Mouse (Mus musculus) liver, embryonic 16.5 days (tissue): ENCODE measurements around the gene Ssr1. TPM values are rescaled to one million over a fixed set of nuclear protein-coding genes. Genes with fewer than 3 reads are reported as not detected.

ENCODE experiments used
- ATAC-seq: fragments of 200-750 bp; cut with Nextera tagmentation; 2 replicates; pipeline ENCODE4 v1.8.0; 2017; ENCODE audit warnings: low read depth, mild to moderate bottlenecking, moderate number of reproducible peaks, moderate library complexity
- H3K27ac ChIP-seq: fragments of 300-500 bp; sonication (generic); 2 replicates; pipeline ENCODE4 v1.5.1; 2014; ENCODE audit warnings: mild to moderate bottlenecking, low read length
- H3K27me3 ChIP-seq: fragments of 300-500 bp; sonication (generic); 2 replicates; pipeline ENCODE4 v1.6.1; 2014; ENCODE audit warnings: low read depth, low read length, mixed read lengths; ENCODE audit not compliant: control insufficient read depth, insufficient read depth
- H3K36me3 ChIP-seq: fragments of 300-500 bp; sonication (generic); 2 replicates; pipeline ENCODE4 v1.6.1; 2014; ENCODE audit warnings: mild to moderate bottlenecking; ENCODE audit not compliant: control insufficient read depth, insufficient read depth
- H3K4me1 ChIP-seq: fragments of 300-500 bp; sonication (generic); 2 replicates; pipeline ENCODE4 v1.6.1; 2014; ENCODE audit warnings: low read depth, low read length, mixed read lengths; ENCODE audit not compliant: control insufficient read depth
- H3K4me2 ChIP-seq: fragments of 300-500 bp; sonication (generic); 2 replicates; pipeline ENCODE4 v1.6.1; 2014; ENCODE audit warnings: low read depth, low read length, mixed read lengths
- H3K4me3 ChIP-seq: fragments of 300-500 bp; sonication (generic); 2 replicates; pipeline ENCODE4 v1.5.1; 2014; ENCODE audit warnings: low read depth, mild to moderate bottlenecking, low read length
- H3K9ac ChIP-seq: fragments of 300-500 bp; sonication (generic); 2 replicates; pipeline ENCODE4 v1.6.1; 2014; ENCODE audit warnings: low read depth, low read length
- H3K9me3 ChIP-seq: fragments of 300-500 bp; sonication (generic); replicated peaks from 2 replicates; pipeline ENCODE4 v1.6.1; 2016; ENCODE audit warnings: low read length; ENCODE audit not compliant: control insufficient read depth
- WGBS: fragments of 180-500 bp; shearing (Covaris S2); extraction: QIAGEN DNeasy Blood & Tissue Kit; methylation state at CpG from one replicate; pipeline ENCODE4 v1.1.7; 2014; ENCODE audit not compliant: insufficient replicate concordance; 5-methylcytosine and 5-hydroxymethylcytosine counted together
- polyA plus RNA-seq: library from polyadenylated mRNA; unstranded; fragments of >200 nt; fragmentation: Nextera tagmentation; extraction: Ambion mirVana; gene quantifications from 2 replicates; pipeline ENCODE4 v1.2.1, GENCODE M21; 2015

The Ssr1 gene
- polyA plus RNA-seq, 1 experiment from 2014 or later, result 69.3 TPM

DNA sequence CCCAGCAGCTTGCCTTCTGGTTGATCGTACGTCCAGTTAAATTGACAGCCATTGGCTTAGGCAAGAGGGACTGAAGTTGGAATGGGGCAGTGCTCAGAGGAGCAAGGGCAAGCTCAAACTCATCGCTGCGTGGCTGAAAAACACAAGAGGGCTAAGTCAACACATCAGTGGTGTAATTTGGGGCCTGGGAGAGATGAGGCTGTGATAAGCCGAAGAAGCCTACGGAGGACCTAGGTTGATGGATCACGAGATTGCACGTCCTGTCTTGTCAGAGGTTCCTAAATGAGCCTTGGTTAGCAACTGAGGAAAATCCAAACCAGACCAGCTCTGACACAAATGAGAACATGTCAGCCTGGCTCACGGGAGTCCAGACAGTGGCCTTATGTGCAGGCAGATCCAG is 31.5 kb downstream of the Ssr1 start:
- Histone ChIP-seq H3K4me1 (peaks cover 41% of the 10 kb centered on the region), H3K4me2 (no peak overlapping the region), H3K27me3 (no peaks in the 10 kb centered on the region), H3K9ac (no peak overlapping the region), H3K36me3 (no peaks in the 10 kb centered on the region), H3K9me3 (no peaks in the 10 kb centered on the region), H3K4me3 (no peak overlapping the region), H3K27ac (no peak overlapping the region)
- no peak for ATAC-seq
- 76% methylated on average over 9 of the region's 9 CpGs for WGBS

DNA sequence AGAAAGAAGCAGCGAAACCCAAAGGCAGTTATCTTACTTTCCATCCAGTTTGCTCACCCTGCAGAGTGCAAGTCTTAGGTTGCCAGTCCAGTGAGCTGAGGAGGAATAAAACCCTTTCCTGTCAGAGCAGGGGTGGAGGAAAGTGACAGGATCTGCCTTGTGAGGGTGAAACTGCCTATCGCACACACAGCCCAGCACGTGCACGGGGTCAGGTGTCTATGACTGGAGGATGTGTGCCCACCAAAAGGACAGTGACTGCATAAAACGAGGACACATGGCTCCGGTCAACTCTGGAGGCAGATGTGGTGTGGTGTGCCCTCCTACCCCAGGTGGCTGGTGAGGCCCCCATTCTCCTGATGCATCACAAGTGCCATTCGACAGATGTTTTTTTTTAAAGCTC is 34.1 kb downstream of the Ssr1 start:
- no peaks in the 10 kb centered on the region for H3K36me3 ChIP-seq
- H3K4me1 ChIP-seq, result peaks cover 21% of the 10 kb centered on the region
- ATAC-seq, result no peak
- H3K4me3 ChIP-seq, result no peak overlapping the region
- no peaks in the 10 kb centered on the region for H3K27me3 ChIP-seq
- no peaks in the 10 kb centered on the region for H3K9me3 ChIP-seq
- H3K4me2 ChIP-seq, result no peak overlapping the region
- H3K27ac ChIP-seq, result no peak overlapping the region
- 76% methylated on average over 7 of the region's 7 CpGs for WGBS
- H3K9ac ChIP-seq, result no peak overlapping the region

DNA sequence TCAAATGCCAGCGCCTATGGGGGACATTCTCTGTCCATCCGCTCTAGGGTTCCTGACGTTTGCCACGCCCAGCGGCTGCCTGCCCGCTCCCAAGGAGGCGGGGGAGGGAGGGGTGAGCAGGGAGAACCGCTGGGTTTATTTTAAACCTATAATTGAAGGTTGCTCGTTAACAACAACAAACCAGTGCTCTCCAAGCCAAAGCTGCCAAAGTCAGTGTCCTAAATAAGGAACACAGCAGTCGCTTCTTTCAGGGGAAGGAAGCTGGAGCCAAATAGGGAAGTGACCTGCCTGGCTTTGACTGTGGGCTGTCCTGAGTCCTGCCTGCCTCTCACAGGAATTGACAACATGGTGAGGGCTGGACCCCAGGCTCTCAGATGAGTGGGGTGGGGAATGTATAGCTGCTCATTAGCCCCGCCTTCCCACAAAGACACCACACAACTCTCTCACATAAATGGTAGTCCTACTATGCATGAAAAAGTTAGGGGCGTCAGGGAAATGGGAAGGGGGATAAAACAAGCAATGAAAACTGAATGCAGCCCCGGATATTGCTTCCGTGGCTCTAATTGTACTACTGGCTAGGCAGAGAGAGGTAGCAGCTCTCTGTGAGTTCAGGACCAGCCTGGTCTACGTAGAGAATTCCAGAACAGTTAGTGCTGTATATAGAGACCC is 34.6 kb downstream of the Ssr1 start:
- no peak overlapping the region for H3K4me2 ChIP-seq
- ATAC-seq, result no peak
- H3K36me3 ChIP-seq, result no peaks in the 10 kb centered on the region
- 59% methylated on average over 15 of the region's 15 CpGs for WGBS
- peak overlapping the region; percentile 49 for H3K27ac ChIP-seq
- H3K9me3 ChIP-seq, result no peaks in the 10 kb centered on the region
- H3K4me1 ChIP-seq, result peaks cover 16% of the 10 kb centered on the region
- no peaks in the 10 kb centered on the region for H3K27me3 ChIP-seq
- H3K9ac ChIP-seq, result no peak overlapping the region
- H3K4me3 ChIP-seq, result no peak overlapping the region

DNA sequence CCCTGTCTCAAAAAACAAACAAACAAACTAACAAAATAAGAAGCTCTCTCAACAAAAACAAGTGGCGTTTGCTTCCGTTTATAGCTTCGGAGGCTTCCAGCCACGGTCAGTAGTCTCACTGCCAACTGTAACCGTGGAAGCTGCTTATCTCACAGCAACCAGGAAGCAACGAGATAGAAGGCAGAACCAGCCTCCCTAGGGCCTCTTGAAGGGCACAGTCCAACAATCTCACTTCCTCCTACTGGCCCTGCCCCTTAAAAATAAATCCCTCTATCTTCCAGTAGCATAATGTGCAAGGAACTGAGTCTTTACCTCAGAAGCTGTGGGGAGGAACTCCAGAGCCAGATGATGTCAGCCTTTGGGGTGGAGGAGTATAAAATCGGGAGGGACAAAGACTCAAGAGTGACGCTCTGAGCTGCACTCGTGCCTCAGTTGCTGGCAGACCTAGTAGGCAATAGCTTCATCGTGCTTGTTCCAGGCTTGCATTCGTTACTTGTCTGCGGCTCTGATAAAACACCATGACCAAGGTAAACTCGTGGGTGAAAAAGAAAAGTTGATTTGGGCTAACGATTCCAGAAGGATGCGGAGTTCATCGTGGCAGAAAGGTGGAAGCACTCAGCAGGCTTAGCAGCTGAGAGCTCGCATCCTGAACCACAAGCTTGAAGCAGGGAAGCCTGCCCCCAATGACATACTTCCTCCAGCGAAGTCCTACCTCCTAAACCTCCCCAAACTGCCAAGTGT is 35.3 kb downstream of the Ssr1 start:
- no peak overlapping the region for H3K4me3 ChIP-seq
- peak; percentile 66 for ATAC-seq
- no peaks in the 10 kb centered on the region for H3K9me3 ChIP-seq
- peaks cover 9% of the 10 kb centered on the region for H3K4me1 ChIP-seq
- no peak overlapping the region for H3K9ac ChIP-seq
- no peak overlapping the region for H3K4me2 ChIP-seq
- peak overlapping the region; percentile 49 for H3K27ac ChIP-seq
- WGBS, result 52% methylated on average over 18 of the region's 18 CpGs
- no peaks in the 10 kb centered on the region for H3K36me3 ChIP-seq
- no peaks in the 10 kb centered on the region for H3K27me3 ChIP-seq

DNA sequence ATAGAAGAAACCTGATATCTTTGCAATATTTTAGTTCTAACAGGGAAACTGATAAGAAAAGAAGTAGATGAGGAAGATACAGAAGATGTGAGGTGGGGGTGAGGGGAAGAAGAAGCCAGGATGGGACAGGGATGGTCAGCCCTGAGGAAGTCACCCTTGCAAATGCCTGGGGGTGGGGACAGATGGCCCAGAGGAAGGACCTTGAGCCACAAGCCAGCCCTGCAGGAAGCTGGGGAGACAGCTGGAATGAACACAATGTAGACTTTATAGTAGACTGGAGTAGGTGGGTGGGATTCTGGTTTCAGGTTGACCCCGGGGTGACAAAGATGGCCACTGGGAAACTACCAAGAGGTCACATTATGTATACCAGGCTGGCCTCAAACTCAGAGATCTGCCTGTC is 39.7 kb downstream of the Ssr1 start:
- no peaks in the 10 kb centered on the region for H3K27me3 ChIP-seq
- no peak overlapping the region for H3K4me2 ChIP-seq
- H3K36me3 ChIP-seq, result peaks cover 5% of the 10 kb centered on the region; the same call in 1 of the 2 replicates
- no peak overlapping the region for H3K4me3 ChIP-seq
- no peak for ATAC-seq
- no peaks in the 10 kb centered on the region for H3K9me3 ChIP-seq
- H3K4me1 ChIP-seq, result peaks cover 8% of the 10 kb centered on the region
- 28% methylated on average over 1 of the region's 1 CpGs for WGBS
- no peak overlapping the region for H3K27ac ChIP-seq
- H3K9ac ChIP-seq, result no peak overlapping the region

DNA sequence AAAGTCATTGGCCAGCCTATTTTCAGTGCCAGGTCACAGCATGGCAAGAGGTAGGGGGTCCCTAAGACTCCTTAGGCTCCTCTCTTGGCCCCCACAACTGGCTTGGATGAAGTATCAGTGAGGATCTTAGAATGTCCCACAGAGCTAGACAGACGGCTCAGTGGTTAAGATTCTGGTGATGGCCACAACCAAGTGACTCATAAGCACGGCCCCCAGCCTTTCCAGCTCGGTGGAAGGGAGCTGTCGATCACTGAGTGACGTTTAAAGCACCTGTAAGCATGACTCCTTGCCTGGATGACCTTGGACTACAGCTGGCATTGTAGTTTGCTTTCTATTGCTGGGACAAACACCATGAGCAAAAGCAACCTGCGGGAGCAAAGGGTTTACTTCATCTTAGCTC is 41.0 kb downstream of the Ssr1 start:
- no peaks in the 10 kb centered on the region for H3K9me3 ChIP-seq
- 66% methylated on average over 6 of the region's 6 CpGs for WGBS
- no peak overlapping the region for H3K27ac ChIP-seq
- no peak overlapping the region for H3K9ac ChIP-seq
- no peaks in the 10 kb centered on the region for H3K27me3 ChIP-seq
- peaks cover 12% of the 10 kb centered on the region; the same call in 1 of the 2 replicates for H3K36me3 ChIP-seq
- H3K4me3 ChIP-seq, result no peak overlapping the region
- H3K4me1 ChIP-seq, result no peaks in the 10 kb centered on the region; the same call in 1 of the 2 replicates
- no peak for ATAC-seq
- H3K4me2 ChIP-seq, result no peak overlapping the region

DNA sequence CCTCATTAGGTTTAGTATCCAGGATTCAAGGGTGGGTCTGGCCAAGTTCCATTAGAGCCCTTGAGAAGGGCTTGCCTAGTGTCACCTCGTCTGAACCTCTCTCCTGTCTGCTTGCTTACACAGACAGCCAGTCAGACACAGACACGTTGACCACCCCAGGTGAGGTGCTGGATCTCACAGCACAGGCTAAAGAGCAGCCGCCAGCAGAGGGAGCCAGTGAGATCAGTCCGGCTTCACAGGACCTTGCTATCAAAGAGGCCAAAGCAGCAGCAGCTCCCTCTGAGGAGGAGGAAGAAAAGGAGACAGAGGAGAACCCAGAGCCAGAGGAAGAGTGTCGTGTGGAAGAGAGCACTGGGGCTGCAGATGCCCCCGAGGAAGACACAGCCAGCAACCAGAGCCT is 47.3 kb downstream of the Ssr1 start:
- 27% methylated on average over 6 of the region's 6 CpGs for WGBS
- H3K4me2 ChIP-seq, result no peak overlapping the region
- peaks cover 5% of the 10 kb centered on the region for H3K4me1 ChIP-seq
- H3K9me3 ChIP-seq, result no peaks in the 10 kb centered on the region
- ATAC-seq, result peak; percentile 20; the same call in 1 of the 2 replicates
- H3K27ac ChIP-seq, result no peak overlapping the region
- H3K36me3 ChIP-seq, result peaks cover 21% of the 10 kb centered on the region; the same call in 1 of the 2 replicates
- no peak overlapping the region for H3K4me3 ChIP-seq
- H3K9ac ChIP-seq, result no peak overlapping the region
- H3K27me3 ChIP-seq, result no peaks in the 10 kb centered on the region

DNA sequence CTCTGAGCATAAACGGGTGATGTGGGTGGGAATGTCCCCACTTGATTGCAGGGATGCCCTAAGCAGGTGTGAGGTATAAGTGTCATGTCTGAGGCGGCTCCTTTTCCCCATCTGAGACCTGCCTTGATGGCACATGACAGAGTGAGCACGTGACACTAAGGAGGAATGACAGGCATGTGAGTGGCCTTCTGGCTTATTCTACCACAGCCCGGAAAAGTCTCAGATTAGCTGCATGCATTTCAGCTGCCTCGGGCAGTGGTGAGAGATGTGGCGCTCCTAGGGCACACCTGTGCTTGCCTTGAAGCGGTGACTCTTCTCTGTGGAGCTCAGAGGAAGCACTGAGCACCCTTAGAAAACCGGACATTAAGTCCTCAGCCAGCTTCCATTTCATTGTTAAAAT is 48.6 kb downstream of the Ssr1 start:
- no peak for ATAC-seq
- H3K27ac ChIP-seq, result no peak overlapping the region
- no peak overlapping the region for H3K9ac ChIP-seq
- H3K4me3 ChIP-seq, result no peak overlapping the region
- no peaks in the 10 kb centered on the region for H3K9me3 ChIP-seq
- H3K4me1 ChIP-seq, result peaks cover 9% of the 10 kb centered on the region
- no peaks in the 10 kb centered on the region for H3K27me3 ChIP-seq
- 73% methylated on average over 8 of the region's 8 CpGs for WGBS
- H3K4me2 ChIP-seq, result no peak overlapping the region
- peaks cover 19% of the 10 kb centered on the region; the same call in 1 of the 2 replicates for H3K36me3 ChIP-seq

DNA sequence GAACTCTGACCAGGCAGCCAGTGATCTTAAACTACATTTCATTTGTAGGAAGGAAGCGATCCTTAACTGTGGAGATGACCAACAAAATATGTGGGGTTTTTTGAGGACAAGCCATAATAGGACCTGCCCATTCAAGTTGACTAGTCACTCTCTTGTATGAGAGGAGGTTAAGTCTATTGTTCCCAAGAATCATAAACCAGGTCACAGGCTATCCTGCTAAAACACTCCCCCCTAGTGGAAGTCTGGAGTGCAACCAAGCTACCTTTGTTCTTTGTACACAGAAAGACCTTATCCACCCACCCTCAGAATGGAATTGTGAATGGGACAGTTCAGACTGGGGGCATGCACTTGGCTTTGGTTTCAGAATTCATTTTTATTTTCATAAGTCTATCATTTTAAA is 49.7 kb downstream of the Ssr1 start:
- H3K4me2 ChIP-seq, result no peak overlapping the region
- WGBS, result 64% methylated on average over 1 of the region's 1 CpGs
- H3K36me3 ChIP-seq, result peaks cover 16% of the 10 kb centered on the region; the same call in 1 of the 2 replicates
- no peaks in the 10 kb centered on the region for H3K27me3 ChIP-seq
- no peak for ATAC-seq
- H3K4me1 ChIP-seq, result peaks cover 13% of the 10 kb centered on the region
- no peak overlapping the region for H3K4me3 ChIP-seq
- H3K9ac ChIP-seq, result no peak overlapping the region
- no peaks in the 10 kb centered on the region for H3K9me3 ChIP-seq
- no peak overlapping the region for H3K27ac ChIP-seq
